Mouse (Mus musculus) monocyte, adult 2 months (primary cell): ENCODE results near the gene Amn1.

ENCODE experiments used
- DNase-seq, 2 experiments: peaks; one replicate each; pipeline ENCODE4 v3.0.0; 2022; ENCODE audit warnings: low spot score in 2 of 2, low read depth in 1 of 2

Gene Amn1

GRCm38 (mm10) chr6:149118935-149119334 is 69.6 kb downstream of the Amn1 start:
- DNase-seq, result no peak

- no peak for DNase-seq
Measured at GRCm38 (mm10) chr6:149116992-149117391, 71.5 kb downstream of the Amn1 start.

- DNase-seq, result no peak
Measured at GRCm38 (mm10) chr6:149108909-149109308, 79.6 kb downstream of the Amn1 start.

DNA sequence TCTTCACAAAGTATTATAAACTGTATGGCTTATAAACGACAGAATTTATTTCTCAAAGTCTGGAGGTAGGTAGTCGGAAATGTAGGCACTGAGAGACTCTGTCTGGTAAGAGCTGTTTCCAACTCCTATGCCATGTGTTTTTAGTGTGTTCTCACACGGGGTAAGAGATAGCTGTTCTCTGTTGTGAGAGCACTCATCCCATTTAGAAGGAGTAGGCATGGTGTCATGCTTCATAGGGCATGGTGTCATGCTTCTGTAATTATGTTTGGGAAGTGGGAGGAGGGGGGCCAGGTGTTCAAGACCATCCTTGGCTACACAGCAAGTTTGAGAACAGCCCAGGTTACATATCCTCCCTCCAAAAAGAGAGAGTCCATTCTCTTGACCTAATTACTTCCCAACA is 80.9 kb downstream of the Amn1 start:
- DNase-seq, result no peak
